Comparison of ENCODE assay signal across 18 mouse cellular contexts in the genomic region with DNA sequence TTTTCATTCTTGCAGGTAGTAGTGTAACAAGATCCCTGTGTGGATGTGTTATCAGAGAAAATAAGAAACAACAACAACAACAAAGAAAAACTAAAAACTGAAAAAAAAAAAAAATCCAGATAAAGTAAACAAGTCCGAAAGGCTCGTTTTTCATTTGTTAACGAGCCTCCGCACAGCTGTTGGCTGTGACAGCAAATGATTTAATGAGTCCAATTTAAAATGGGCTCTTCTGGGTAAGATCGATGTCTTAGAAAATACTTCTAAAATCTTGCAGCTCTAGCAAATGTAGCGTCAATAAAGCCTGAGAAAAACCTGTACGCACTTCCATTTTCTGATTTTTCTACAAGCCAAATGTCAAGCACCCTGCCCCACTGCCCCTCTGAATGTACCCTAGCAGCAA.
"Had no signal": no experiment of that assay in that cellular context is flagged by ENCODE, and none has a peak within 500 bp of the region (broad histone marks: within the 10 kb centered on the region; RNA-seq: fewer than 3 reads in every experiment).

No protein-coding gene starts in this region.

- H3K9me3 ChIP-seq: midbrain, embryonic 13.5 days; midbrain, embryonic 15.5 days; neural tube, embryonic 13.5 days; neural tube, embryonic 15.5 days had no signal

- DNase-seq: lung, adult 18-20 months; lung, embryonic 14.5 days; lung, postnatal 10 days; lung, postnatal 4 days; retina, postnatal 1 day; right cerebral cortex, adult 18-20 months; right cerebral cortex, postnatal 25 days; right cerebral cortex, postnatal 4 days; spleen, adult 18-20 months; thymus, adult 18-20 months; thymus, postnatal 14 days; thymus, postnatal 36 days had no signal

- H3K27ac ChIP-seq: midbrain, embryonic 13.5 days; midbrain, embryonic 15.5 days; neural tube, embryonic 13.5 days; neural tube, embryonic 15.5 days had no signal

- H3K4me3 ChIP-seq: midbrain, embryonic 13.5 days; midbrain, embryonic 15.5 days; myocyte; neural tube, embryonic 13.5 days; neural tube, embryonic 15.5 days had no signal

- H3K27me3 ChIP-seq: midbrain, embryonic 13.5 days; midbrain, embryonic 15.5 days; neural tube, embryonic 13.5 days; neural tube, embryonic 15.5 days had no signal

- ATAC-seq: midbrain, embryonic 13.5 days; midbrain, embryonic 15.5 days had no signal

- H3K4me1 ChIP-seq: midbrain, embryonic 13.5 days; midbrain, embryonic 15.5 days; neural tube, embryonic 13.5 days; neural tube, embryonic 15.5 days had no signal

- H3K4me2 ChIP-seq: lung, embryonic 14.5 days; midbrain, embryonic 11.5 days; midbrain, embryonic 13.5 days; midbrain, embryonic 15.5 days; neural tube, embryonic 13.5 days; neural tube, embryonic 15.5 days had no signal

- H3K36me3 ChIP-seq: midbrain, embryonic 13.5 days; midbrain, embryonic 15.5 days; neural tube, embryonic 13.5 days; neural tube, embryonic 15.5 days had no signal

- H3K9ac ChIP-seq: lung, embryonic 14.5 days; midbrain, embryonic 13.5 days; midbrain, embryonic 15.5 days; neural tube, embryonic 13.5 days; neural tube, embryonic 15.5 days had no signal
